Mouse (Mus musculus): ENCODE results near the gene Rnase10.
"Not testable (repeated sequence)": the region's sequence is repeated elsewhere in the genome, so short reads cannot be mapped to it uniquely, and the experiment has no call there.

Rnase10 gene

DNA sequence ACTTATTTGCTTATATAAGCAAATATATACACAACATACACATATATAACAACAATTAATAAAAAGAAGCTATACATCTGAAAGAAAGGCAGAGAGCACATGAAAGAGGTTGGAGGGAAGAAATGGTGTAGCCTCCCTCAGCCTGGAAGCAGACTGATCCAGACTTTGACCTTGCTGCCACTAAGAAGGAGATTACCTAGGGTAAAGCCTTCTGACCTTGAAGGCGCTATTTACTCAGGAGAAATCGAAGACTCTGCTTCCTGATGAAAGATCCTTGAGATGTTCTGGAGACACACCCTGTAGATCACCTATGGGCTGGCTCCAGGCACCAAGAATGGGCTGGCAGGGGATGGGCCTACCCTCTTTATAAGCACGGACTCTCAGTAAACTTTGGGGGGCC is 7.2 kb downstream of the Rnase10 start:
- not testable (repeated sequence) for DNase-seq (ENCODE audit: low spot score)

GRCm38 (mm10) chr14:51015780-51016179 is 8.2 kb downstream of the Rnase10 start:
- no peak for DNase-seq (ENCODE audit: low spot score)

DNA sequence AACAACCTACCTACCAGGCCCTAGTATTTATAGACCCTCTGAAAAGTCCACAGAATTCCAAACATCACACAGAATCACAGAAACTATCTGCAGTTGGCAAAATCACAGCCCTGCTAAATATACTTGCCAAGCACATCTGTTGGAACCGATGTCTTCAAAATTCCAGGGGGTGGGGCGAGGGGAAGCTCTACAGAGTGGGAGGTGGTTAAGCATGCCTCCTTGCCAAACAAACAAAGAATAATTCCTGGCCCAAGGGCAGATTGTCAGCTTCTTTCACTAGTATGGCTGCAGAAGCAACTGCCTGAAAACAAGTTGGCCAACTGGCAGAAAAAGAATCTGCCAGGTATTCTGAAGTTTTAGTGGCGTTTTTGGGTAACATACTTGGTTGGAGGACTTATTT is 9.7 kb downstream of the Rnase10 start:
- DNase-seq (ENCODE audit: low spot score) = no peak

DNA sequence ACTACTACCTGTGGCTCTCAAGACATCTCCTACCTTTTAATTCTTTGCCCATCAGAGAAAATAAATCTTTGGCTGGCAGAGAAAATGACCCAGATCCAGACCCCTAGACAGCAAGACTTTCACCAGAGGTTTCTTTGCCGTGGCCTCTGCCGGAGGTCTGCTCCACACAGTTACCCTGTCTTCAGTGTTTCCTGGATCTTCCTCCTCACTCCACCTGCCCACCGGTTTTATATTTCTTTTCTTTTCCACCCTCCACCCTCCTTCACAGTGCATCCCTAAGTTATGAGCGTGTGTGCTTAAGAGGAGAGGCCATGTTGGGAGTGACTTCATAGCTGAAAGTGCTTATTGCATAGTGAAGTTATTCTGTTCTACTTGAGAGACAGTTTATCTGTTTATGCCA is 15.9 kb downstream of the Rnase10 start:
- DNase-seq (ENCODE audit: low spot score) = no peak

GRCm38 (mm10) chr14:51024820-51025219 is 17.3 kb downstream of the Rnase10 start:
- no peak for DNase-seq (ENCODE audit: low spot score)

DNA sequence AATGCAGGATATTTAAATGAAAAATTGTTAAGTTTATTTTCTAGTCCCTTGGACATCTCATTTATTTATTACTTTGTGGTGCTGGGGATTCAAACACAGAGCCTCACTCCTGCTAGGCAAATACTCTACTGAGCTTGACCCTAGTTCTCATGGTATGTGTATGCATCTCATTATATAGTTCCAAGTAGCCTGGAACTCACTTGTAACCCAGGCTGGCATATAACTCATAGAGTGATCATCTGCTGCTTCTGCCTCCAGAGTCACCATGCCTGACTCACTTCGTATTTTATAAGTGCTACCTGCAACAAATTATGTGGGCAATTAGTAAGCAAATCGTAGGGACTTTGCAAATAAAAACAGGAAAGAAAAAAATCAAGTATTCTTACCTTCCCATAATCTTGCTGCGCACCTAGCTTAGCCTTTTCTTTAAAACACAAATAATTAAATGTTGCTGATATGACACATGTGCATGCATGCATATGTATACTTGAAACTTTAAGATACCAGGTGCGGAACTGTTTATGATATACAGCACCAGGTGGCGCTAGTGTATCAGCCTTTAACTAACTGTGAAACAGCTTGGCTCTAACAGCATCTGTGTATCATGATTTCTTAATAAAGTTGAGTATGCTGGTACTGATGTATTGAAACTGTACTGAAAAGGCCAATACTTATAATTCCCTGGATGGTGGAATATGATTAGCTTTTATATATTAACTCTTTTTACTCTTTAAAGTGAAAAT is 19.0 kb downstream of the Rnase10 start:
- DNase-seq (ENCODE audit: low spot score) = peak; percentile 75

DNA sequence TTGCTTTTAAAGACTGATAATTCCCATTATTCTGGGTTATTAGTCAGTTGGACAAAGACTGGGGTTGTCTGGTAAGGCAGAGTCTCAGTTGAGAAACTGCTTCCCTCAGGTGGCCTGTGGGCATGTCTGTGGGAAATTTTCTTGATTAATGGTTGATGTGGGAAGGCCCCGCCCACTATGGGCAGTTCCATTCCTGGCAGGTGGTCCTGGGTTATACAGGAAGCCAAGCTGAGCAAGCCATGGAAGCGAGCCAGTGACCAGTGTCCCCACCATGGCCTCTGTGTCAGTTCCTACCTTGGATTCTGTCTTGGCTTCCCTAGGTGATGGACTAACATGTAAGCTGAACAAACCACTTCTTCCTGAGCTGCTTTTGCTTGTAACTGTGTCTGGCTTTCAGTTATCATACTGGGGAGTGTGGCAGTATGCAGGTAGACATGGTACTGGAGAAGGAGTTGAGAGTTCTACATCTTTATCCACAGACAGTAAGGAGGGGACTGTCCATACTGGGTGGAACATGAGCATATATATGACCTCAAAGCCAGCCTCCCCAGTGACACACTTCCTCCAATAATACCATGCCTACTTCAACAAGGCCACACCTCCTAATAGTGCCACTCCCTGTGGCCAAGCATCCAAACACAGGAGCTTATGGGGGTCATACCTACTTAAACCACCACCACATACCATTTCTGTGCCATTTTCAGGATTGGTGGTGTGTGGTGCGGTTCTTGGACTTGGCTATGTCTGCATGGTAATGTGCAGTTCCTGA is 20.0 kb downstream of the Rnase10 start:
- DNase-seq (ENCODE audit: low spot score) = no peak

GRCm38 (mm10) chr14:51035206-51035605 is 27.7 kb downstream of the Rnase10 start:
- DNase-seq (ENCODE audit: low spot score) = no peak

- DNase-seq (ENCODE audit: low spot score) = no peak
These were observed 28.7 kb downstream of the Rnase10 start for GRCm38 (mm10) chr14:51036214-51036613.

DNA sequence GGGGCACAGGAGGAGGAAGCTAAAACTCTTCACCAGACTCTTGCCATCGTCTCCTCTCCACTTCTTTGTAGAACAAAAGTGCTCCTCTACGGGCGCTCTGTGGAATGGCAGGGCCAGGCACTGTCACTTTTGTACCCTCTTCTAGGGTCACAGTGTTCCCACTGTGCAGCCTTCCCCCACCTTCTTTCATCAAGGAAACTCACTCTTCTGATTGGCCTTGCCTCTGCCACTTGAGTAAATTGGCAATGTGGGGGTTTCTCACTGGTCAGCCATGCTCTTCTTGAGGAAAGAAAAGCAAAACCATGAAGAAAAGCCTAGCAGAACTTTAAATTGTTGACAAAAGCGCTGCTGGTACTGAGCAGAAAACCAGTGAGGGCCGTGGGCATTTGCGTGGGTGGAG is 34.2 kb downstream of the Rnase10 start, which contains the start of gene Rnase9:
Rnase9 (minus strand) TSS at position 101 of the 400 bp plus-strand sequence.
- no peak for DNase-seq (ENCODE audit: low spot score)

DNA sequence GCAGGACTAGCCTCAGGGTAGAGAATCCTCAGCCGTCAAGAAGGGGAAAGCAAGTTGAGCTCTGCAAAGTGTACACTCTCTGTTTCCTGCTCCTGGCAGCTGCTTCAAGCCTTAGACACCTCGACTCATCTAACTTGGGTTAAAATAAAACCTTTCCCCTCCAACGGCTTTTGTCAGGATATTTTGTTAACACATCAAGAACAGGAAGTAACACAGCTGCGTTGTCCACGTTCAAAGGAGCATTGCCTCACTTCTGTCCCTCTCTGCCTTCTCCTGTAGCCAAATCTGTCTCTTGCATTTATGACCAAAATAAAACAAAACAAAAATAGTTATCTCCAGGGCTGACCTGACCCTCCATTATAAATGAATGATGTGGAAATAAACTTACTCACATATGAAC is 40.3 kb downstream of the Rnase10 start:
- no peak for DNase-seq (ENCODE audit: low spot score)

DNA sequence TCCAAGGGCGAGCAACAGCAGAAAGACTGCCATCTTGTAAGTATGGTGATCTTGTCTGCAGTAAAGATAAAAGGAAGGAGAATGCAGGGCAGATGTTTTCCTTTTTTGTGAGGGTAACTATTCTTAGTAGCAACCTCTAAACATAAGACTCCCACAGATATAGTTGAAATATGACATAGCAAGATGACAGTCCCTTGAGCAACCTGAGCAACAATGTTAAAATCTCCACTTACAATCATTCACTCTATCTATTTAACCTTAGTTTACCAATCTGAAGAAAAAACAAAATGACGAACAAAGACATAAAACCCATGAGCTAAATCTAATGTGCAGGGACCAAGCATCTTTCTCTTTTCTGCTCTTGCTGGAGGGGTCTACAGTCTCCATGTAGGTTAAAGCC is 42.5 kb downstream of the Rnase10 start, which contains the start of gene Rnase11:
Rnase11 (minus strand) TSS at position 101 of the 400 bp plus-strand sequence.
- DNase-seq (ENCODE audit: low spot score) = no peak

GRCm38 (mm10) chr14:51051941-51052340 is 44.4 kb downstream of the Rnase10 start:
- DNase-seq (ENCODE audit: low spot score) = no peak

GRCm38 (mm10) chr14:51053176-51053575 is 45.6 kb downstream of the Rnase10 start:
- no peak for DNase-seq (ENCODE audit: low spot score)

GRCm38 (mm10) chr14:51054243-51055237 is 47.0 kb downstream of the Rnase10 start:
- DNase-seq (ENCODE audit: low spot score) = no peak

- DNase-seq (ENCODE audit: low spot score) = peak; percentile 4
These were observed 49.9 kb downstream of the Rnase10 start, which contains the start of gene Rnase12 for GRCm38 (mm10) chr14:51057401-51057831. Gene Rnase12 (minus strand): TSS chr14:51057661.

Data from T-cell, adult 2 months (primary cell).